Mouse (Mus musculus): Measurements from ENCODE around the gene Serbp1. TPM values are rescaled to one million over a fixed set of nuclear protein-coding genes. Genes with fewer than 3 reads are reported as not detected.

The Serbp1 gene
- polyA plus RNA-seq (2012; fragmentation: generic; extraction: Trizol): 100 to 1,000 TPM in 1 of 2 experiments, 10 to 100 TPM in 1; 91.0 to 203 TPM

DNA sequence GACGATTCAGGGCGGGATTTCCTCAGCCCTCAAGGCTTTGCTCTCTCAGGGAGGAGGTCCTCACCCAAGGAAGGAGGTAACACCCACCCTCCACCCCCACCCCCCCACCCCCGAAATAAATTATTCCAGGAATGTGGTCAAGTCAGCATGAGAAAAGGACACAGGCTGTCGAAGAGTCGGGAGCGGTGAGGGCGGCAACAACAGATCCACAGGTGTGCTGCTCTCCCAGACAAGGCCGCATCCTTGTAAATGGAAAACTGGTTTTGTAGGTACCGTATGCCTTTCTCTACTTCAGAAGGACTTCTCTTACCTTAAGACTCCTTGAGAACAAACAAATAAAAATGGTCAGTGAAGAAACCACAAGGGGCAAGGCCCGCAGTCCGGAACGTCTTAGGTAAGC, at the start of gene Serbp1:
Serbp1 (plus strand) TSS at position 200 of the 400 bp plus-strand sequence.

Other genes starting within 250 kb of the Serbp1 start
- gene Gadd45a, start 200.7 kb upstream of the Serbp1 start, polyA plus RNA-seq (2012; fragmentation: generic; extraction: Trizol): 10 to 100 TPM in 1 of 2 experiments, under 1 TPM in 1; 0.48 to 10.2 TPM
- under 1 TPM in 1 of 2 experiments, not detected in 1; 0.01 TPM for gene Il12rb2, start 138.0 kb downstream of the Serbp1 start, polyA plus RNA-seq (2012; fragmentation: generic; extraction: Trizol)